Mouse (Mus musculus): Measurements from ENCODE around the gene Znrf2.
A peak's percentile ranks its signal among the peaks of the same experiment; 100 is the strongest.
"Not testable (repeated sequence)": the region's sequence is repeated elsewhere in the genome, so short reads cannot be mapped to it uniquely, and the experiment has no call there.

The Znrf2 gene

DNA sequence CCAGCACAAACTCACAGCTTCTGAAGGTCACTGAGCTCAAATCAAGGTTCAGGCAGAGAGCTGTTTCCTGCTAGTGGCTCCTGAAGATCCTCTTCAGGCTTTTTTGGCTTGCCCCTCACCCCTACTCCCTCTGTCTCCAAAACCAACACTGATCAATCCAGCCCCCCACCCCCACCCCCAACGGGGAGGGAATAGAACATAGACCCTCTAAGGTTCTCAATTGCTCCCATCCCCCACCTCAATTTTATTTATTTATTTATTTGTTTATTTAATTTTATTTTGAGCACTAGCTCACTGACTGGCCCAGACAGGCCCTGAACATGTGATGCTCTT is 6.4 kb upstream of the Znrf2 start:
- no peak for DNase-seq

- DNase-seq: peak; percentile 45 to 46
Observed at GRCm38 (mm10) chr6:54811546-54812250, 5.0 kb upstream of the Znrf2 start.

DNA sequence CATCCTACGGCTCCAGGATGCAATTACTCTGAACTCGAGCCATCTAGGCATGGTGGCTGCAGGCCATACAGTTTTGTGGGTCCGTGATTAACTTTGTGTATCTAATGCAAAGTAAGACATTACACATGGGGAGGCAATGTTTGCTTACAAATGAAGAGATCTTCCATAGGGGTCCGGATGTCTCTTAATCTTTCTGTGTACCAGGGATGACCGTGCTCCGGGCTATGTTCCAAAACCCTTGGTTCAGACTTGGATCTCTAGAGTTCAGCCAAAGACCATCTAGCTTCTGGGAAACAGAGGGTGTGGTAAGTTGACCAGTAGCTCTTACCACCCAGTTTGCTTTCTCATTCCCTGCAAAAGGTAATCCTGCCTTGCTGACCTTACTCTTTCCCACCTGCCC is 4.4 kb upstream of the Znrf2 start:
- no peak for DNase-seq

DNA sequence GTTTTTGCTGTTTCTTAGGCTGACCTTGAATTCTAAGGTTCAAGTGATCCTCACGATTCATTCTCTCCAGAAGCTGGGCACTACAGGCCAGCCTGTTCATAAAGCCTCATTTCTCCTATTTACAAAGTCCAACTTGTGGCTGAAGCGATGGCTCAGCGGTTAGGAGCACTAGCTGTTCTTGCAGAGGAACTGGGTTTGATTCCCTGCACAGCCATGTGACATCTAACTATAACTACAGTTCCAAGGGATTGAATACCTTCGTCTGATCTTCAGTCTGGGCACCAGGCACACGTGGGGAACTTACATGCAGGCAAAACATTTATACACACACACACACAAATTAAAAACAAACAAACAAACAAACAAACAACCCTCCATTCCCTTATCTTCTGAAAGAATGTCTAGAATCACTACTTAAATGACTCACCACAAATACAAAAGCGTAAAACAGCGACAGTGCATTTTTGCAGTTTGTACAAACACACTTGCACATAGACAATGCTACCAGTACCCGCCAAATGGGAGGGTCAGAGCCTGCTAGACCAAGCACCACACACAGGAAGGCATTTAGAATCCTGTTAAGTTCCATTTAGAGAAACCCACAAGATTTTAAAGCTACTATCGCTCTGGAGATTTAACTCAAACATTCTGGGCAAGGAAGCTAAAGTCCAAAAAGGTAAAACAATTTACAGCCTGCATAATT is 1.1 kb upstream of the Znrf2 start:
- no peak for DNase-seq

- peak; percentile 81 to 82 for DNase-seq
Observed at GRCm38 (mm10) chr6:54817266-54817767, 601 bp downstream of the Znrf2 start.

DNA sequence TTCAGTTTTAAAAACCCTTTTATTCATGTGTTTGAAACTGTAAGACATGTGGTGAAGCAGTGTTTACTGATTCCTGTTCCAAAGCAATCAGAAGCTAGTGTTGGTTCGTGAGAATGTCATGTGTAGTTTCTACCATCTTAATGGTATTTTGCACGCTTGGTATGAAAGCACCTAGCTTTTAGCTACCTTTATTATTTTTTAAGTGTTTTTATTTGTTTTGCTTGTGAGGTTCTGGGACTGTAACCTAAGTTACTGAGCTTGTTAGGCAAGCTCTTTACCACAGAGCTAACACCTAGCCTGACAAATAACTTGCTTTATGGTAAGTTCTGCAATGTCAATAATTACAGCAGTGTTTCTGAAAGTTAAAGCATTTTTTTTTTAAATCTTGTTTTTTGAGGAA is 1.7 kb downstream of the Znrf2 start:
- DNase-seq: no peak

- DNase-seq: no peak
Observed at GRCm38 (mm10) chr6:54819272-54819671, 2.6 kb downstream of the Znrf2 start.

GRCm38 (mm10) chr6:54819746-54820145 is 3.0 kb downstream of the Znrf2 start:
- no peak for DNase-seq

DNA sequence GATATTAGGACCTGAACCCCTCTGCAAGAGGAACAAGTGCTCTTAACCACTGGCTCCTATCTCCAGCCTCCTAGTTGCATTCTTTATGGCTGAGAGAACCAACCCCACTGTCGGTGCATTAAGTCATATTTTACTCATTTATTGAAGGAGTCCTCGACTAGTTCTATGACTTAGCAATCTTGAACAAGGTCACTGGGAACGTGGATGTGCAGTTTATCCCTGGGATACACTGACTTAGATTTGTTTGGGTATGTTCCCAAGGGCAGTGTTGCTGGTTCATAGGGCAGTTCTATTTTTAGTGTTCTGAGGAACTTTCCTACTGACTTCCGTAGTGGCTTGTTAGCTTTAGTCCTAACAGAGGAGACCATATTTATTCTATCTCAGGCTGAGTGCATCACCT is 5.6 kb downstream of the Znrf2 start:
- no peak for DNase-seq

- DNase-seq: not testable (repeated sequence)
Observed at GRCm38 (mm10) chr6:54824561-54824960, 7.8 kb downstream of the Znrf2 start.

DNA sequence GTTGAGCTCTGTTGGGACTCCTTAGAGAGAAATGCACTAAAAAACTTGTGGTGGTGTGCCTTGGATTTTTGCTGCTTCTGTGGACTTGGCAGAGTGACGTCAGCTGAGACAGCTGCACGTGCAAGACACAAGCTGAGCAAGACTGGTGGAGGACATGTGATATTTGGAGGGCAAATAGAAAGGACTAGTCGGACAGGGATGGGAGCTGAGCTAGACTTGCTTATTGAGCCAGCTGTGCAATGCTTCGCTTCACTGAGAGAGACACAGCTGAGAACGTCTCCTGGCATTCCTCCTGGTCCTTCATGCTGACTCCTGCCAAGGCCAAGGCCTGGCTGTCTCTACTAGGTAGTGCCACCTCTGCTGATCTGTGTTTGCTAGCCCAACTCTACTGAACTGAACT is 10.8 kb downstream of the Znrf2 start:
- no peak for DNase-seq

DNA sequence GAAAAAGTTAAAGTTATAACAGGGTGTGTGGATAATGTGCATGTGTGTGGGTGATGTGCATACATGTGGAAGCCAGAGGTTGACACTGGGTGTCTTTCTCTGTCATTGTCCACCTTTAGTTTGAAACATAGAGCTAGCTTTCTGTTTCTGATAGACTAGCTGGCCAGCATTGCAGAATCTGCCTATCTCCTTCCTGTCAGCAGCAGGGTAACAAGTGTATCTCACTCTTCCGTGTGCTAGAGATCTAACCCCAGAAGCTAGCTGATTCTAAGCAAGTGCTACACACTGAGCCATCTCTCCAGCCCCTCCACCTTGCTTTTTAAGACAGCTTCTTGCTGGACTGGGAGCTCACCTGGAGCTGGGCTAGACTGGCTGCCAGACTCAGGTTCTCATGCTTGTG is 11.6 kb downstream of the Znrf2 start:
- DNase-seq: no peak

DNA sequence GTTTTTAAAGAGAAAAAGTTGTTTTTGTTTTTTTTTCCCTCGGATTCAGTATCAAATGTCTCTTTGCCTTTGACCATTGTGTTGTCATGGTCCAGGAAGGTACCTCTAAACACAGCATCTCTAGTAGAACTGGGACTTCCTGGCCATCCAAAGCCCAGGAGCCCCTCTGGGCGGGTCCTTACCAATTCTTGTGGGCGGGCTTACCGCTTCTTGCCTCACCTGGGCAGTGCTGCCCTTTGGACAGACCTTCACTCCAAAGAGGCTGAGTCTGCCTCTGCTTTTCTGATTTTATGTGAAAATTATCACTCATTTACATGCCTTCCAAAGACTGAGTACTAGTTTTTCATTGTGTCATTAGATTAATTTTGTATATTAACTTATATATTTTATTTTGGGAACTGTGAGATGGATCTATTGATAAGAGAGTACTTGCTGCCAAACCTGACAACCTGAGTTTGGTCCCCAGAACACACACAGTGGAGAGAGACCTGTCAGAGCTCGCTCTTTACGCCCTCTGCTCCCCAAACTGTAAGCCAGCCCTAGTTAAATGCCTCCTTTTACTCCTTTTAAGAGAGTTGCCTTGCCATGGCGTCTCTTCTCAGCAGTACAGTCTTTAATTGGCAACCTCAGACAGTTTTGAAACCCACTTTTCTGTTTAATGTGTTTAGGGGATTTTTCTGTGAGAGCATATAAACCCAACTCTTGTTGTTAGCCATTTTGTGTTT is 13.5 kb downstream of the Znrf2 start:
- no peak for DNase-seq

- DNase-seq: no peak
Observed at GRCm38 (mm10) chr6:54831069-54831720, 14.5 kb downstream of the Znrf2 start.

- no peak for DNase-seq
Observed at GRCm38 (mm10) chr6:54833427-54833826, 16.7 kb downstream of the Znrf2 start.

GRCm38 (mm10) chr6:54836666-54837065 is 19.9 kb downstream of the Znrf2 start:
- DNase-seq: no peak

- DNase-seq: no peak
Observed at GRCm38 (mm10) chr6:54841399-54841798, 24.7 kb downstream of the Znrf2 start.

DNA sequence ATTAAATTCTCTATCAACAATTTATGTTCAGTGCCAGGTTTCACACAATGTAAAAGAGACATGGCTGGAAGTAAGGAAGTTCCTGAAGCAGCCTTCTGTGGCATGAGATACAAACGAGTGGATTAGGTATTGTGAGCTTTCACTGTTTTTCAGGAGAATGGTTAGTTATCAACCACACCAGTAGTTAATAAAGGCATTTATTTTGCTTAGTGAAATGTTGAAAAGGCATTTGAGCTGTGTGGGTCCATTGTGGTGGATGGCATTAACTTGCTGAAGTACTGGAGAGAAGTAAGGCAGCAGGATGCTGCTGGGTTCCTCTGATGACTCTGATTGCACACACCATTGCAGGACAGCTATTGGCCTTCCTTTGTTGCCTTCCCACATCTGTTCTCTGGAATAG is 25.3 kb downstream of the Znrf2 start:
- no peak for DNase-seq

DNA sequence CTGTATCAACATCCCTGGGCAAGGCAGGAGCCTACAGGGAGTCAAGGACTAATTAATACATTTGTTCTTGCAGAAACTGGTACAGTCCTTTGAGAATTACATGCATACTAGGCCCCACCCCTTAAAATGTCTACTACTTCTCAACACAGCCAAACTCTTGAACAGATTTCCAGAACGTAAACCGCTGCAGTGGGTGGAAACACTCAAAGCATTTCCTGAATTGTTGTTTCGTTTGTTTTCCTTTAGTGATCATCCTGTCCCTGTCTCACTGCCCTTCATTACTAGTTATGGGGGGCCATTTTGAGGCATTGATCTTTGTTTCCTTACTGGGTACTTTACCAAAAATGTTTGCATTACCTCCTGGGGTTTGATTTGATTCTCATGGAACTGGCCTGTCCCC is 31.8 kb downstream of the Znrf2 start:
- DNase-seq: peak in 1 of 2 experiments; percentile 14

GRCm38 (mm10) chr6:54849179-54850156 is 32.8 kb downstream of the Znrf2 start:
- peak; percentile 11 to 17 for DNase-seq

DNA sequence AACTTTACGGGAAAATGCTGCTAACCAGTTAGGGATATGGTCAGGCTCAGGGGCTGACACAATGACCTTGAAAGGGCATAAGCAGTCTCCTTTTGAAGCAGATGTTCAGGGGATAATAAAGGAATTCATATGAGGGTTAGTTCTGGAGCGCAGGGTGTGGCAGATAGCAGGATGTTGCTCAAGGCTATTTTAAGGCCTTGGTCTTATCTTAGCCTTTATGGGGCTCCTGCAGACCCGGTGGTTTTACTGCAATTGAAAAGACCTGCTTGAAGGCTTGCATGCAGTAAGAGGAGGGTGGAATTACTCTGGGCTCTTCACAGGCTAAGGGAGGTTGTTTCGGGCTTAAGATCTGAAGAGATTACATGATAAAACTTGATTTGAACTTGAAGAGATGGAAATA is 35.1 kb downstream of the Znrf2 start:
- no peak for DNase-seq

GRCm38 (mm10) chr6:54852669-54853068 is 36.0 kb downstream of the Znrf2 start:
- DNase-seq: no peak
